Mouse (Mus musculus) embryo, embryonic 10.5 days (tissue): ENCODE data around the gene Esyt3.

Source experiments
- DNase-seq: peaks from one replicate; pipeline ENCODE4 v3.0.0-alpha.2; 2015; ENCODE audit warnings: low spot score

Esyt3 gene

DNA sequence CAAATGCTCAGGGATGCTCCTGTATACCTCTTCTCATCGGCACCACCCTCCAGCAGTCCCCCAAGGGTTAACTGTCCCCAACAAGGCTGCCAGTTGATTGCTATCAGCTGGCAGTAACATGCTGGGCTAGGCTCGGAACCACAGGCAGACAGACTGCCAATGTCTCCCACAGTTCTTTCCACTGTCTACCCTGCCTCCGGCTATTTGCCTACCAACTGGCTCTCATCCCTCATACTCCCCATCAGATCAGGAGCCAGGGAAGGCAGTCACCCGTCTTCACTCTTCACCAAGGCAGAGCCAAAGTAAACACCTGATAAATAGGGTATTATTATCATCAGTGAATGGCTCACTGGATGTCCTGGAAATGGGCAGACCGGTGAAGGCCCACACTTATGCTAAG is 3.6 kb downstream of the Esyt3 start:
- DNase-seq = no peak

DNA sequence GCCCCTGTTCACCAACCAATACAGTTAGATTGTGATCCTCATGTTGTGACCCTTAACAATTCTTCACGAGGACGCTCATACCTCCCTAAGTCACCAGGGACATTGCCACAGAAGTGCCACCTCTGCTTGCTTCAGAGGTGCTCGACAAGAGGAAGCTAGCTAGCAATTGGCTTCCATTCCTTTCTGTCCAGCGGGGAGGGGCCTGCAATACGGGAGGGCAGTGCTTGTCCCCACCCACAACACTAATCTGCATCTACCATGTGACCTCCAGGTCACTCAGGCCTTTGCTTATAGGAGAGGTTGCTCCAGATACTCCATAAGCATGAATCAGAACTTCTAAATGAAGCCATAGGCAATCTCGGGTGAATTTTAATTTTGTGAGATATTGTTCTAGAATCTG is 5.0 kb downstream of the Esyt3 start:
- no peak for DNase-seq

DNA sequence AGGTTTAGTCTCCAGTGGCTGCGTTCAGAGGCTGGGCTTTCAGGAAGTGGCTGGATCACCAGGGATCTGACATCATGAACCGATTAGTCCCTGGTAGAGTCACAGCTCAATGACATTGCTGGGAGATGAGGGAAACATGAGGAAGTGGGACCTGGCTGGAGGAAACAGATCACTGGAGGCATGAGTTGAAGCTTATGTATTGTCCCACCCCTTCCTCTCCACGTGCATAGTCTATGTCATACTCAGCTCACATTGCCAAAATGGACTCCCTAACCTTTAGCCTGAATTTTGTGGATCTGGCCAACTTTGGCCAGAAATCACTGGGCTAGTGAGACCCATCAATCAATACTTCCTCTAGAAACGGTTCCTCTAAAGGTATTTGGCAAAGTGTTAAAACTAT is 5.4 kb downstream of the Esyt3 start:
- DNase-seq = no peak

DNA sequence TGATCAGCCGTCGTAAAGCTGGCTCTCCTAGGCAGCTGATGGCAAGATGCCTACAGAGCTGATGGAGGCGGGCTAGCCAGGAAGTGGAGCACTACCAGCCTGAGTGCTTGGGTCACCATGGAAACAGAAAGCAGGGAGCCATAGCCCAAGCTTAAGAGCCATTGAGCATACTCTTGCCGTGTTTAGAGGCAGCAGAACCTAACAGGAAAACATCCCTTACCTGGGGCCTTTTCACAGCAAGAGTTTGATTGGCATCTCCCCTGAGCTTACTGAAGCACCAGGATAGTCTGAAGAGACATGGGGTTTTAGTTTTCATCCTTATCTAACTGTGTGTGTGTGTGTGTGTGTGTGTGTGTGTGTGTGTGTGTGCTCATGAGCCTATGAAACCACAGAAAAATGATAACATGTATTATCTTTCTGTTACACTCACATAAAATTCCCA is 13.0 kb downstream of the Esyt3 start:
- DNase-seq = no peak

DNA sequence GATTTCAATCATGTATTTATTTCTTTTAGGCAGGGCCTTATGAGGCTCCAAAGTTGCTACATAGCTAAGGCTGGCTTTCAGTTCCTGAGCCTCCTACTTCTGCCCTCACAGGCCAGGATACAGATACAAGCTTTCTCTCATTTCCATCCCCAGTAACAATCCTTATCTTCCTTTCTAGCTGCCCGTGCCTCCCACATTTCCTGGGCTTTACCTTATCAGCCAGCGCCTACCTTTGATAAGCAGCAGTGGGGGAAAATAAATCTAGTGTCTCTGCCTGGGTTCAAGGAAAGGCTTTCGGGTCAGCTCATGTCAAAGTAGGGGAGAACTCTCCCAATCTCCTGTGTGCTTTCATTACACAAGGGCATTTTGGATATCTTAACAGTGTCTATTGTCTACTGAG is 16.8 kb downstream of the Esyt3 start:
- no peak for DNase-seq

DNA sequence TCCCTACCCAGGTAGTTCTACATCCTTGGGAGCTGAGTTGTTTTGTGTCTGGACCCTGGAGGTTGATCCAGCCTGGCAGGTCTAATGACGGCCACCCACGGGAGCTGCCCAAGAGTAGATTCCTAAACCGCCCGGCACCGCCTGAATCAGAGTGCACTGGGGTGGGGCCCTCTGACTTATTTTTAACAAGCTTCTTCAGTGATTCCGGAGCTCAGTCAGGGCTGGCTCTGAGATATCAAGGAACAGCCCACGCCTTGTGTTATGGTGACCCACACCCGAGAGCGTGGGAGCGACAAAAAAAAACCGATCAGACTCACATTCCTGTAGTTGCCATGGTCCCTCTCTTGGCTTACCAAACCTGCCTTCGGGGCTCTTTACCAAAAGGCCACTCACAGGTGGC is 18.2 kb downstream of the Esyt3 start:
- DNase-seq = no peak

DNA sequence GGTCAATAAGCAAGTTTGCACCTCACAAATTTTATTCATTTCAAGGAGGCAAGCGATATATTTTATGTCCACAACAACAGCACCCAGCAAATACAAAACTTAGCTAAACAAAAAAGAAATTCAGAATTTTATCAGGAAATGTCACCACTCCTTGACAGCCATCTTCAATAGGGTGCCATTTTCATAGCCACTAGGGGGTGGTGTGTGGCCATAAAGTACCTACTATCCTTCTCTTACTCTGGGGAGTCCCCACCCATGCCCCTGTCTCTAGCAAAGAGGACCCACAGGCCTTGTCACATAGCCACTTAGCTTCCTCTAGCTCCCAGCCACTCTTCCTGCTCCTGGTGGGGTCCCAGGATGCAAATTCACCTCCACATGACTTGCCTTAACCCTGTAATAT is 19.2 kb downstream of the Esyt3 start:
- DNase-seq = no peak

DNA sequence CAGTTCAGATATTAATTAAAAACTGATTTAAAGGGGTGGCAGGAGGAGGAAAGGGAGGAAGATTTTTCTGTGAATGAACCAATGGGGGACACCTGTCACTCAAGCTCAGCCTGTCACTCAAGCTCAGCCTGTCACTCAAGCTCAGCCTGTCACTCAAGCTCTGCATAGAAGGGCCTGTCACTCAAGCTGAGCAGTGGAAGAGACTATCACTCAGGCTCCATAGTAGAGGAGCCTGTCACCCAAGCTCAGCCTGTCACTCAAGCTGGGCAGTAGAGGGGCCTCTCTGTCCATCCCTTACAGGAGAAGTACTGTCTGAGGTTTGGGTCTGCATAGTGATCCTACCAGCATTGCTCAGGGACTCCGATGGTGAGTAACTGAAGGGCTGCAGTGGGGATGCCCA is 20.1 kb downstream of the Esyt3 start:
- no peak for DNase-seq

DNA sequence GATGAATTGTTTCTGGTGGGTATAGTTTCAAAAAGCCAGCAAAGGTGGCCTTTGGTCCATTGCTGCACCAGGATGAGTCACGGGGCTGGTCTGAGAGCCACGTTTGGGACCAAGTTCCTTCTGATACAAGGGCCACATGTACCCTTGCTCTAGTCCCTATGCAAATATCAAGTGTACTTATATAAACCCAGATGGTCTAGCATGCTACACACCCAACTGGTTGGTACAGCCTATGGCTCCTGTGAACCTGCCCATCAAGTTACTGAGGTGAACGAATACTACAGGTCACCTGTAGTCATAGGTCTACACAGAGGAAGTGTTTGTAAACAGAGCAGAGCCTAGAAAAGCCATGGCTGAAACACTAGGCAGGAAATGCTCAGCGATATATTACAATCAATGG is 21.8 kb downstream of the Esyt3 start:
- DNase-seq = no peak

DNA sequence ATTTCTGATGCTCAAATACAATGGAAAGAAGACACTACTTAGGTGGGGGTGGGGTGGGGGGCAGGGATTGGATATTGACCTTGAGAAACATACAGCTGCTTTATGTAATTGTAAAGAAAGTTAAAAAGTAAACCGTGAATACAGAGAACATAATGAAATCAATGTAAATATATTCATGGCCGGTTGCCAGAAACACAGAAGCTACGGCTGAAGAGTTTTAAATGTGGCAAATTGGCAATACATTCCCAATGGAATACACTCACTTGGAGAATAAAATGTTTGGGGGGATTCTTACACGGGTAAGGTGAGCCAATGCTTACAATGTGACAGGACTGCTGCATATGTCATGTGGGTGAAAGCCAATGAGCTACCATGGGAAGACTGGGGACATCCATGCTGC is 31.5 kb downstream of the Esyt3 start:
- no peak for DNase-seq

DNA sequence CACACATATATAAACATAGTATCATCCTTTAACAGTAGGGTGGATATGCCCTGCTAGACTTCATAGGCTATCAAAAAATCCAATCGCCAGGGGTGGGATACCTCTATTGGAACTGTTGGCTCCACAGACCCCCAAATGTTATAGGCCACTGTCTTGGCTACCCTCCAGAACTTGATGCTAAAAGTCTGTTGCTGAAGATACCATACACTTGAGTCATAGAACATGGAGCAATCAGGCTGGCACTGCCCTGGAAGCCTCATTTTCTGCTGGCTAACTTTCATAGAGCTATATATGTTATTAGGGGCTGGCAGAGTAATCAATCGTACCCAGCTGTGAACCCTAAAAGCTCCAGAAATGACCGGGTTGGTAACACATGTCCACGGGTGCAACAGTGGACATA is 32.4 kb downstream of the Esyt3 start:
- no peak for DNase-seq

DNA sequence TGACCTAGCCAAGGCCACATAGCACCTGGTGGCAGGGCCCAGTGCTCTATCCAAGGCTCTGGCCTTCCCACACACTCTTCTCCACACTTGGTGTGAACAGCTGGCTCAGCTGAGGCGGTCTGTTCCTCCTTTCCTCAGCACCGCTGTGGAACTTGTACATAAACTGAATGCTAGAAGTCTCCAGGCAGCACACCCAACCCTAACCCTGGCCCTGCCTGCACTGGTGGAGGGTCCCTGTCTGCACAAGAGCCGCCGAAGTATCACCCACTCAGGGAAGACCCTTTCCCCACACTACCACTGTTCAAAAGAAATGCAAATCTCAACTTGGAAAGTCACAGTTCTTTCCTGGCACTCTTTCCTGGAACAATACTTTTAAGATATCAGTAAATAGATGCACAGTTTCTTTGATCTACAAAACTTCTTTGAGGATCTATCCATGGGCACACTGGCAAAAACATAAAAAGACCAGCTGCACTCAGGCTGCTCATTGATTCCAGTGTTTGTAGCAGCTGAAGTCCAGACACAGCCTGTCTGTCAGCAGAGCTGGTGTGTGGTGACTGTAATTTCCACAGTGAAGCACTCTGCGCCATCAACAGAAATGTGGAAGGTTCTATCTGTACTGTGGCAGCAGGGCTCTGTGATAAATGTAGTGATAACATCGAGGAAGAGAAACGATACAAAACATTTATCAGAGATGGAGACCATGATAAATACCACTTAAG is 33.0 kb downstream of the Esyt3 start:
- DNase-seq = no peak

DNA sequence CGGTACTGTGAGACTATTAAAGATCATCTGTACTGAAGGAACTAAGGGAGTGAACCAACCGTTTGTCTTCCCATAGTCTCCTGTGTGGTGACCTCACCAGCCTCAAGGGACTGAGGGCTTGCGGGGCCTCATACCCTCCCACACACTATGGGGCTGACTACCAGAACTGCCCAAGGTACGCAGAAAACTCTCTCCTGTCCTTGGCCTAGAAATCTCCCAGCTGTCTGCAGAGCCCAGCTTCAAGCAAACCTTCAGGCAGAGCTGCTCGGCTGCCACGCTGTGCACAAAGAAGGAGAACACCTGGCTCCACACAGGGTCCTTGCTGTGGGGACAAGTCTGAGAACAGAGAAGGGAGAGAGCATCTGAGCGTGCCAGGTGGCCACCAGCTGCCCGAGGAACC is 38.4 kb downstream of the Esyt3 start:
- no peak for DNase-seq

DNA sequence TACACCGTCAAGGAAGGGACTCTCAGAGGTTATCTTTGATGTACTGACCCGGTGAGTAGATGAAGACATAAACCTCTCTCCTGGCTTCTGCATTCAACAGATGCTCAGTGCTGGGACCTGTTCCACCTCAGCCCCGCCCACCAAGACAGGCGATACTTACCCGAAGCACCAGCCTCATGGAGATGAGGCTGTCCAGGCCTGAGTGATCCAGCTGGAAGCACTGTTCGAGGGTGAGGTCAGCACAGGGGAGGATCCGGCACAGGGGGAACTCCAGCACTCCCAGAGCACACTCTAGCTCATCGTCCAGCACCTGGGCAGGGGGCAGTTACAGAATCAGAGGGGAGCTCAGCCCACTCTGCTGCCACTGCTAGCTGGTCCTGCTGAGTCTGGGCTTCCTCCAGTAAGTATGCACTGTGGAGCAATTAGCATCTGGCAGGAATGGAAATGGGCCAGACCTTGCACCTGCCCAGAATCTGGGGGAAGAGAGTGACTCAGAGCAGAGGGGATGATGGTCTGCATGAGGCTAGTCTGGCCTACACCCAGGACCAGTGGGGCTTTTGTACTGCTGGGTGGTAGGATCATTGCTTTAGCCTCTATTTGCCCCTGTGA is 38.9 kb downstream of the Esyt3 start:
- no peak for DNase-seq

DNA sequence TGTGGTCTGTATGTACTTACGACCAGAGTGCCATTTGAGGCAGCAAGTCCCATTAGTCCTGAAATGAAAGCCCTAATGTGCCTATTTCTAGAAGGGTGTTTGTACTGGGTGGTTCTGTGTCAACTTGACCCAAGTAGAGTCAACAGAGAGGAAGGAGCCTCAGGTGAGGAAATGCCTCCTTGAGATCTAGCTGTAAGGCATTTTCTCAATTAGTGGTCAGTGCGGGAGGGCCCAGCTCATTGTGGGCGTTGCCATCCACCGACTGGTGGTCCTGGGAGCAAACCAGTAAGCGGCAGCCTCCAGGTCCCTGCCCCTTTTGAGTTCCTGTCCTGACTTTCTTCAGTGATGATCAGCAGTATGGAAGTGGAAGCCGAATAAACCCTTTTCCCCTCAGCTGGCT is 52.1 kb downstream of the Esyt3 start:
- DNase-seq = no peak

DNA sequence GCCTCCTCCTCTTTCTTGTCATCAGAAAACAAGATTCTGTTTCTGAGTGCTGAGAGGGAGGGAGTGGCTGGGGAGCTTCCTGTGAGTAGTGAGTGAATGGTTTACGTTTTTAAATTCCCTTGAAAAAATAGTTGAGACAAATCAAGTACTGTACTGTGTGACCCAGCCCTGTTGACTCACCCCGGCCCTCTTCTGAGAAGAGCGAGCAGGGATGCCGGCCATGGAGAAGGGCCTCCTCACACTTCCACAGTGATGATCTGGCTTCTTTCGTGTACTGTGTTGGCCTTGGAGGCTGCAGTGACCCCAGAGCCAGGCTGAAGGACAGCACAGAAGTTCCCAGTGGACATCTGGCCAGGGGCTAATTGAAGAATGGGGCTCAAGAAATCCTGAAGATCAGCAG is 54.1 kb downstream of the Esyt3 start:
- no peak for DNase-seq
